Mouse (Mus musculus): ENCODE measurements at regions not wholly inside any gene's neighbourhood (a gene's known extent, or its start where the extent isn't known, plus 50 kb on each side); places are given as distances from the start of the nearest gene placed in this dataset.
A peak's percentile ranks its signal among the peaks of the same experiment; 100 is the strongest.

- no peaks in the 10 kb centered on the region for H3K27me3 ChIP-seq
- 85% methylated on average over 1 of the region's 1 CpGs for WGBS
- no peaks in the 10 kb centered on the region for H3K36me3 ChIP-seq
- no peaks in the 10 kb centered on the region; the same call in 1 of the 2 replicates for H3K4me1 ChIP-seq (replicated peaks)
- H3K9me3 ChIP-seq = no peaks in the 10 kb centered on the region
- no peak overlapping the region for H3K4me2 ChIP-seq
- H3K27ac ChIP-seq (replicated peaks) = no peak overlapping the region
- ATAC-seq (ENCODE audit: low read depth) = no peak
- no peak overlapping the region for H3K9ac ChIP-seq
- H3K4me3 ChIP-seq = no peak overlapping the region
Measured at GRCm38 (mm10) chr14:123219590-123219989, 235.8 kb upstream of the Tmtc4 start.

DNA sequence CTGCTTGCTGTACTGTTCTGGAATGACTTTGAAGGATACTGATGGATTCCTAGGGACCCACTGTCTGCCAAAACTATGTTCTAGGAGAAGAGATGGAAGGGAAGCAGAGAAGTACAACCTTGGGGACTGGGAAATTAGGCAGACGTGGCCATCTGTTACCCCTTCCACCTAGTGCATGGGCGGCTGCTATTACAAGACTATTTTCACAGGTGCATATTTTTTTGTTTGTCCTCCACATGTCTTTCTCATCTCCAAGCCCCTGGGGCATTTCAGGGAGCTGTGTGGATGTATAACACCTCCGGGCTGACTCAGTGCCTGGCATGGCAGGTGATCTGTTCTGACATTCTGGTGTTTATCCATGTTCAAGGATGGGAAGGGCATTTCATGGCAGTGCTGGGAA is 226.4 kb upstream of the Tmtc4 start:
- WGBS = 81% methylated on average over 3 of the region's 3 CpGs
- H3K4me3 ChIP-seq = no peak overlapping the region
- no peak for ATAC-seq (ENCODE audit: low read depth)
- no peaks in the 10 kb centered on the region for H3K36me3 ChIP-seq
- H3K9me3 ChIP-seq = no peaks in the 10 kb centered on the region
- H3K27ac ChIP-seq (replicated peaks) = no peak overlapping the region
- H3K4me2 ChIP-seq = no peak overlapping the region
- H3K4me1 ChIP-seq (replicated peaks) = no peaks in the 10 kb centered on the region; the same call in 1 of the 2 replicates
- H3K27me3 ChIP-seq = no peaks in the 10 kb centered on the region
- H3K9ac ChIP-seq = no peak overlapping the region

- H3K27me3 ChIP-seq = no peaks in the 10 kb centered on the region
- H3K4me3 ChIP-seq = no peak overlapping the region
- ATAC-seq (ENCODE audit: low read depth) = peak; percentile 17; the same call in 1 of the 2 replicates
- peak overlapping the region; percentile 75 for H3K27ac ChIP-seq (replicated peaks)
- H3K4me2 ChIP-seq = no peak overlapping the region
- 65% methylated on average over 2 of the region's 2 CpGs for WGBS
- H3K4me1 ChIP-seq (replicated peaks) = peaks cover 22% of the 10 kb centered on the region
- no peaks in the 10 kb centered on the region for H3K36me3 ChIP-seq
- H3K9ac ChIP-seq = no peak overlapping the region
- H3K9me3 ChIP-seq = no peaks in the 10 kb centered on the region
Measured at GRCm38 (mm10) chr14:123202848-123203247, 219.0 kb upstream of the Tmtc4 start.

GRCm38 (mm10) chr14:123202313-123202712 is 218.5 kb upstream of the Tmtc4 start:
- Histone ChIP-seq H3K27ac (replicated peaks) (peak overlapping the region; percentile 75), H3K27me3 (no peaks in the 10 kb centered on the region), H3K4me3 (no peak overlapping the region), H3K9ac (no peak overlapping the region), H3K36me3 (no peaks in the 10 kb centered on the region), H3K4me2 (no peak overlapping the region; the same call in 1 of the 2 replicates), H3K4me1 (replicated peaks) (peaks cover 22% of the 10 kb centered on the region), H3K9me3 (no peaks in the 10 kb centered on the region)
- WGBS = 50% methylated on average over 4 of the region's 4 CpGs
- peak; percentile 68 for ATAC-seq (ENCODE audit: low read depth)

DNA sequence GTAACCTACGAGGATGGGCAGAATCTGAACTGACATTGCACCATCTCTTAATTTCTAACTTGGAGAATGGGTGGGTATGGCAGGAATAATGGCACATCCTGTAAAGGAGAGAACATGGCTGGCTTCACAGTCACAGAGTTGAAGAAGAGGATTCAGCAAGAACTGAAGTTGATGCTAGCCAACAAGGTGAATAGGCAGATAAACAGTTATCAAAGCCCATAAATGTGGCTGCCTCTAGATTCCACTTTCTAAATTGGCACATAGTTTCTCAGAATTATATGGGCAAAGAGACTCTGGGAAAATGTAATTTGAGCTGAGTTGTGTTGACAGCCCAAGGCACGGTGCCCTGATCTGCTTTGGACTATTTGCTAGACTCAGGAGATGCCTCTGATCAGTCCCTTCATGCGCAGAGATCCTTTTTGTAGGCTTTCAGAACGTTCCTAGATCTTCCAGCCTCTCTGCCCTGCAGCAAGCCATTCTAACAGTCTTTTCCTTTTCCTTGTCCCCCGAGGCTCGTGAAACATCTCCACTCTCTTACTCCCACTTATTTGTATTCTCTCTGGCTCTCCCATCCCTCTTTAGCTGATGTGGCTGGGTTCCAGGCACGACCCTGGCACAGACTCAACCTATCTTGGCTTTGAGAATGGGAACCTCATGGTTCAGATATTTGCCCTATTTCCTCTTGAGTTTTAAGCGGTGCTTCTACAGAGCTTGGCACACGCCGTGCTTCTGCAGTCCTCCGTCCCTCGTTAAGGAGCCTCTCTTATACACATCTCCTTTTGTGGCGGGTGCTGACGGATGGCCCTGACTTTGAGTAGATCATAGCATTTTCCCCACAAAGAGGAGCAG is 217.8 kb upstream of the Tmtc4 start:
- Histone ChIP-seq H3K27ac (replicated peaks) (peak overlapping the region; percentile 75), H3K27me3 (no peaks in the 10 kb centered on the region), H3K36me3 (no peaks in the 10 kb centered on the region), H3K9me3 (no peaks in the 10 kb centered on the region), H3K4me1 (replicated peaks) (peaks cover 22% of the 10 kb centered on the region), H3K4me3 (no peak overlapping the region), H3K9ac (no peak overlapping the region), H3K4me2 (no peak overlapping the region; the same call in 1 of the 2 replicates)
- WGBS = 56% methylated on average over 14 of the region's 14 CpGs
- peak; percentile 87 for ATAC-seq (ENCODE audit: low read depth)

GRCm38 (mm10) chr14:123199111-123199510 is 215.3 kb upstream of the Tmtc4 start:
- no peak overlapping the region for H3K9ac ChIP-seq
- H3K4me2 ChIP-seq = no peak overlapping the region
- H3K4me3 ChIP-seq = no peak overlapping the region
- H3K27me3 ChIP-seq = no peaks in the 10 kb centered on the region
- no peaks in the 10 kb centered on the region for H3K9me3 ChIP-seq
- H3K4me1 ChIP-seq (replicated peaks) = peaks cover 22% of the 10 kb centered on the region
- WGBS = 67% methylated on average over 3 of the region's 3 CpGs
- no peak for ATAC-seq (ENCODE audit: low read depth)
- H3K36me3 ChIP-seq = no peaks in the 10 kb centered on the region
- no peak overlapping the region for H3K27ac ChIP-seq (replicated peaks)

DNA sequence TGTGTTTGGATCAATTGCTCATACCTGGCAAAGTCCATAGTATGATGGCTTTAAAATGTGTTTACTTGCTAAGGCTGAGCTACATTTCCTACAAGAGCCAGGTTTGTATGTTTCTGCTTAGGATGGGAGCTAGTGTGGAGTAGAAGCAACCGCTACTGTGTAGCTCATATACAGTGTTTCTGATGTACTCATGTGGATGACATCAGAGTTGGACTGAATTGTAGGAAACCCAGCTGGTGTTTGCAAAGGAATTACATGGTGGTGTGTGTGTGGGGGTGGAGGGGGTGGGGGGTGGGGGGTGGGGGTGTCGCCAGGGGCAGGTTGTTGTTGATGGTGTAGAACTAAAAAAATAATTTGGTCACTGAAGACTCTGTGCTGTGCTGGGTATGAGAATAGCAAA is 208.7 kb upstream of the Tmtc4 start:
- no peak overlapping the region for H3K4me2 ChIP-seq
- no peak for ATAC-seq (ENCODE audit: low read depth)
- H3K36me3 ChIP-seq = no peaks in the 10 kb centered on the region
- H3K4me3 ChIP-seq = no peak overlapping the region
- H3K9ac ChIP-seq = no peak overlapping the region
- H3K27me3 ChIP-seq = no peaks in the 10 kb centered on the region
- no peaks in the 10 kb centered on the region for H3K9me3 ChIP-seq
- H3K4me1 ChIP-seq (replicated peaks) = no peaks in the 10 kb centered on the region
- 80% methylated on average over 2 of the region's 2 CpGs for WGBS
- H3K27ac ChIP-seq (replicated peaks) = no peak overlapping the region

DNA sequence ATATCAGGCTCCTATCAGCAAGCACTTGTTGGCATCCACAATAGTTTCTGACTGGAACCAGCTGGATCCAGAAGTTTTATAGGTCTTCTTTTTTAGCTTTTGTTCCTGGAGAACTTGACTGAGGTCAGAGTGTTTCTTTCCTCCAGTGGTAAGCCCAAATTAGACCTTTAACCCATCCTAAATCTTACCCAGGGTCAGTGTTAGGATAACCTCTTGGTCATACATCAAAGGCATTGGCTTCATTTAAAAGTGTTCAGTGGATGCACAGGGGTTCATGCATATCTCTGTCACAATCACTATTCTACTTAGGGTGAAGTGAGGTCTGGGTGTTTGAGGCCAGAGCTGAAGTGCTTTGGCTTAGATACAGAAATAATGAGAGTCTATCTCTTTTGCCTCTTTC is 206.9 kb upstream of the Tmtc4 start:
- Histone ChIP-seq H3K9ac (no peak overlapping the region), H3K9me3 (no peaks in the 10 kb centered on the region), H3K27ac (replicated peaks) (no peak overlapping the region), H3K27me3 (no peaks in the 10 kb centered on the region), H3K4me3 (no peak overlapping the region), H3K4me2 (no peak overlapping the region), H3K36me3 (no peaks in the 10 kb centered on the region), H3K4me1 (replicated peaks) (no peaks in the 10 kb centered on the region)
- no peak for ATAC-seq (ENCODE audit: low read depth)

- ATAC-seq (ENCODE audit: low read depth) = peak; percentile 78
- Histone ChIP-seq H3K9me3 (no peaks in the 10 kb centered on the region), H3K27ac (replicated peaks) (peak overlapping the region; percentile 59)
Measured at GRCm38 (mm10) chr14:123187270-123188058, 203.6 kb upstream of the Tmtc4 start.

DNA sequence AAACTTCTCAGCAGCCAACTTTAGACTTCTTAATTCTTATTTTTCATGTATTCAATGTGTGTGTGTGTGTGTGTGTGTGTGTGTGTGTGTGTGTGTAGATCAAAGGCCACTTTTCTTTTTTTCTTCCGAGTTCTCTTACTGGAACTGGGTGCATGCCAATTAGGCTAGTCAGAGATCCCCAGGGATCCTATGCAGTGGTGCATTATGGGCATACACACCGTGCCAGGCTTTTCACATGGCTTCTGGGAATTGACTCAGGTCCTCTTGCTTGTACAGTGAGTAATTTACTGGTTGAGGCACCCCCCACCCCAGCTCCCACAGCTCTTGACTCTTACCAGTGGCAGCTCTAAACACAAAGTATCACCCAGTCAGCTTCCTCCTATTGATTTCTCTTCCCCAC is 189.3 kb upstream of the Tmtc4 start:
- Histone ChIP-seq H3K9ac (no peak overlapping the region), H3K4me3 (no peak overlapping the region), H3K36me3 (no peaks in the 10 kb centered on the region), H3K27ac (replicated peaks) (no peak overlapping the region), H3K4me2 (no peak overlapping the region), H3K27me3 (no peaks in the 10 kb centered on the region), H3K4me1 (replicated peaks) (no peaks in the 10 kb centered on the region), H3K9me3 (no peaks in the 10 kb centered on the region)
- 36% methylated on average over 2 of the region's 2 CpGs for WGBS
- no peak for ATAC-seq (ENCODE audit: low read depth)

More at GRCm38 (mm10) chr14:123187270-123188058, 203.6 kb upstream of the Tmtc4 start:
- WGBS = 49% methylated on average over 11 of the region's 11 CpGs
- Histone ChIP-seq H3K4me1 (replicated peaks) (no peaks in the 10 kb centered on the region), H3K27me3 (no peaks in the 10 kb centered on the region), H3K36me3 (no peaks in the 10 kb centered on the region), H3K4me3 (no peak overlapping the region), H3K4me2 (no peak overlapping the region), H3K9ac (no peak overlapping the region)

GRCm38 (mm10) chr14:123171865-123172264 is 188.0 kb upstream of the Tmtc4 start:
- no peaks in the 10 kb centered on the region for H3K4me1 ChIP-seq (replicated peaks)
- WGBS = 73% methylated on average over 1 of the region's 1 CpGs
- no peak for ATAC-seq (ENCODE audit: low read depth)

DNA sequence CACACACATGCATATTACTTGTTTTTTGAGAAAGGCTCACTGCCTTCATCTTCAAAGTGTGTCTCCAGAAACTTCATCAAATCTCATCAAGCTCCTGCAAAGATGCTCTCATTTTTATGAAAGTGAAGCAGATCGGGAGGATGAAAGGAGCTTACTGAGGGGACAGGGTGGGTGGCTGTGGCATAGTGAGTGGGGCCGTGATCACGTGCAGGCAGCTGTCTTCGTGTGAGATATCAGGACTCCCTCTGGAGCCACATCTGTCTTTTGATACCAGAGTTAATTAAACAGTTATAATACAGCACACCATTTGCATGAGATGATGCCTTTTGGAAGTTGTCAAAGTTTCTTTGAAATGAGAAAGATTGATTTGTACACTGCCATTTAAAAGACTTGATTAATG is 180.0 kb upstream of the Tmtc4 start:
- H3K27me3 ChIP-seq = no peaks in the 10 kb centered on the region
- no peaks in the 10 kb centered on the region for H3K9me3 ChIP-seq
- no peak overlapping the region for H3K27ac ChIP-seq (replicated peaks)
- H3K9ac ChIP-seq = no peak overlapping the region
- 59% methylated on average over 4 of the region's 4 CpGs for WGBS
- H3K4me1 ChIP-seq (replicated peaks) = no peaks in the 10 kb centered on the region
- H3K36me3 ChIP-seq = no peaks in the 10 kb centered on the region
- H3K4me3 ChIP-seq = no peak overlapping the region
- H3K4me2 ChIP-seq = no peak overlapping the region
- no peak for ATAC-seq (ENCODE audit: low read depth)

More at GRCm38 (mm10) chr14:123171865-123172264, 188.0 kb upstream of the Tmtc4 start:
- Histone ChIP-seq H3K27ac (replicated peaks) (no peak overlapping the region), H3K4me3 (no peak overlapping the region), H3K9me3 (no peaks in the 10 kb centered on the region), H3K9ac (no peak overlapping the region), H3K27me3 (no peaks in the 10 kb centered on the region), H3K4me2 (no peak overlapping the region), H3K36me3 (no peaks in the 10 kb centered on the region)
